Comparison of ENCODE assay signal across 9 mouse cellular contexts in the genomic region with DNA sequence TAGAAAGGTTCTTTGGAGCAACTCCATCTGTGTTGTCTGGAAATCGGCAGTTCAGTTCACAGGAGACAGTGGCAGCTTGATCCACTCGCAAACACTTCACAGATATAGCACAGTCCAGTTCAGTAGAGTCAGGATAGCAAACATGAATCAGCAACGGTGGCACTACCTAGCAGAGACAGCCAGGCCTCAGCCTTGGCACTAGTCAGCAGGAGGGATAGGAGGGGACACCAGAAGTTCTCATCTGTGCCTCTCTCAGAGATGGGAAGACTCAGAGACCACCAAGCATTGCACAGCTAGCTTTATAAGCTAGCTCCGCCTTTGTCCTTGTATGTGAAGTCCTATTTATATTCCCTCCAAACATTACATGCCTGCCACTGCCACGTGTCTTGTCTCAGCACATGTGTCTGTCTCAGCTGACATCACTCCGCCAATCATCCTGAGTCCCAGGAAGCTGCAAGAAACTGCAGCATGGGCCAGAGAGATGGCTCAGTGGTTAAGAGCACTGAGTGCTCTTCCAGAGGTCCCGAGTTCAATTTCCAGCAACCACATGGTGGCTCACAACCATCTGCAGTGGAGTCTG. TPM values are rescaled to one million over a fixed set of nuclear protein-coding genes. Genes with fewer than 3 reads are reported as not detected.
DNase-seq lines count a peak whose midpoint lies in the region; ATAC-seq lines count a peak whose summit lies in the region.
"Had no signal": no experiment of that assay in that cellular context is flagged by ENCODE, and none has a peak within 500 bp of the region (broad histone marks: within the 10 kb centered on the region; RNA-seq: fewer than 3 reads in every experiment).

No protein-coding gene starts in this region.

- peaks cover 10 to 34% of the 10 kb centered on the region in 2 experiments for H3K4me1 ChIP-seq in heart, embryonic 14.5 days (ENCODE audit: control insufficient read depth in 2 of 2, insufficient read depth in 2 of 2, low read length in 2 of 2)
- H3K4me1 ChIP-seq in embryonic facial prominence, embryonic 11.5 days (ENCODE audit: control insufficient read depth, insufficient read depth, low read length) = no peaks in the 10 kb centered on the region
- H3K4me1 ChIP-seq in midbrain, embryonic 16.5 days (ENCODE audit: control insufficient read depth, insufficient read depth, low read length) = peaks cover 18% of the 10 kb centered on the region

- H3K27me3 ChIP-seq in heart, embryonic 14.5 days (ENCODE audit: control insufficient read depth, insufficient read depth, low read length) = peaks cover 17% of the 10 kb centered on the region
- no peaks in the 10 kb centered on the region for H3K27me3 ChIP-seq in embryonic facial prominence, embryonic 11.5 days (ENCODE audit: control insufficient read depth, insufficient read depth, low read length)
- no peaks in the 10 kb centered on the region for H3K27me3 ChIP-seq in midbrain, embryonic 16.5 days (ENCODE audit: control insufficient read depth, insufficient read depth, low read depth, low read length)

- 66% methylated on average over 7 of the region's 7 CpGs for WGBS in heart, embryonic 14.5 days
- 74% methylated on average over 7 of the region's 7 CpGs for WGBS in embryonic facial prominence, embryonic 11.5 days
- 75% methylated on average over 7 of the region's 7 CpGs for WGBS in midbrain, embryonic 16.5 days

- peak overlapping the region; percentile 58 to 65; a peak in 3 of 4 replicates for H3K27ac ChIP-seq in heart, embryonic 14.5 days (replicated peaks in 1 of 2; ENCODE audit: control insufficient read depth in 1 of 2, insufficient read depth in 1 of 2, low read depth in 2 of 2, low read length in 2 of 2)
- H3K27ac ChIP-seq in embryonic facial prominence, embryonic 11.5 days (replicated peaks; ENCODE audit: low read depth, low read length) = no peak overlapping the region
- no peak overlapping the region for H3K27ac ChIP-seq in midbrain, embryonic 16.5 days (ENCODE audit: low read length)

- no peak for ATAC-seq in heart, embryonic 14.5 days (ENCODE audit: insufficient number of reproducible peaks, insufficient read depth, low FRiP score, low read depth)
- ATAC-seq in embryonic facial prominence, embryonic 11.5 days (replicated peaks; ENCODE audit: insufficient number of reproducible peaks, low FRiP score, low TSS enrichment, low read depth) = no peak
- ATAC-seq in midbrain, embryonic 16.5 days = no peak

- H3K9ac ChIP-seq in heart, embryonic 14.5 days (ENCODE audit: low read length) = peak overlapping the region; percentile 48
- H3K9ac ChIP-seq in embryonic facial prominence, embryonic 11.5 days (replicated peaks; ENCODE audit: low read length) = 0 out of 2 replicates have a peak overlapping the region, but pooled peaks have one; percentile 22
- H3K9ac ChIP-seq in midbrain, embryonic 16.5 days (ENCODE audit: low read depth, low read length) = no peak overlapping the region

- peak overlapping the region; percentile 51 for H3K4me2 ChIP-seq in heart, embryonic 14.5 days (ENCODE audit: low read length)
- H3K4me2 ChIP-seq in embryonic facial prominence, embryonic 11.5 days (ENCODE audit: low read depth, low read length) = peak overlapping the region; percentile 25
- H3K4me2 ChIP-seq in midbrain, embryonic 16.5 days (ENCODE audit: low read length) = peak overlapping the region; percentile 29

- no peaks in the 10 kb centered on the region for H3K36me3 ChIP-seq in heart, embryonic 14.5 days (ENCODE audit: control insufficient read depth, insufficient read depth, low read length)
- no peaks in the 10 kb centered on the region for H3K36me3 ChIP-seq in embryonic facial prominence, embryonic 11.5 days (replicated peaks; ENCODE audit: control insufficient read depth, insufficient read depth, low read depth, low read length)
- no peaks in the 10 kb centered on the region for H3K36me3 ChIP-seq in midbrain, embryonic 16.5 days (ENCODE audit: control insufficient read depth, insufficient read depth, low read length)

- H3K9me3 ChIP-seq in heart, embryonic 14.5 days (ENCODE audit: control insufficient read depth, low read length) = no peaks in the 10 kb centered on the region
- H3K9me3 ChIP-seq in embryonic facial prominence, embryonic 11.5 days (replicated peaks; ENCODE audit: control insufficient read depth, low read length) = no peaks in the 10 kb centered on the region
- H3K9me3 ChIP-seq in midbrain, embryonic 16.5 days (replicated peaks; ENCODE audit: control insufficient read depth, low read length, poor library complexity, severe bottlenecking) = no peaks in the 10 kb centered on the region

- no peak for DNase-seq in heart, adult 9 months (ENCODE audit: low spot score in 2 of 2)
- no peak for DNase-seq in embryonic facial prominence, embryonic 11.5 days (ENCODE audit: low spot score)
- DNase-seq in induced T-regulatory cell, adult 2 months (ENCODE audit: low read depth) = peak; percentile 58
- DNase-seq in MN1 (ENCODE audit: low spot score) = no peak
- no peak for DNase-seq in cerebellum, postnatal 10 days
- DNase-seq in c-Kit-positive CD71-positive TER-119-positive erythroid progenitor cells, embryonic 14.5 days (ENCODE audit: low spot score) = no peak
- DNase-seq: cerebellum, postnatal 36 days had no signal

- H3K4me3 ChIP-seq in heart, embryonic 14.5 days (ENCODE audit: control insufficient read depth in 1 of 2, insufficient read depth in 1 of 2, low read depth in 1 of 2, low read length in 2 of 2) = peak overlapping the region; percentile 24 to 32
- H3K4me3 ChIP-seq in embryonic facial prominence, embryonic 11.5 days (ENCODE audit: low read depth, low read length) = peak overlapping the region; percentile 14; the same call in 1 of the 2 replicates
- no peak overlapping the region for H3K4me3 ChIP-seq in midbrain, embryonic 16.5 days (ENCODE audit: low read depth, low read length)

RNA-seq across cellular contexts. Expression of gene Pink1, which starts 1.9 kb away (rescaled TPM):
- polyA plus RNA-seq in heart, embryonic 14.5 days (2014; fragmentation: Nextera tagmentation; extraction: Ambion mirVana) = 43.2 and 50.9 TPM in 2 replicates
- polyA plus RNA-seq in embryonic facial prominence, embryonic 11.5 days (2014; fragmentation: Nextera tagmentation; extraction: Ambion mirVana) = 17.7 and 18.8 TPM in 2 replicates
- 95.4 and 103 TPM in 2 replicates for polyA plus RNA-seq in midbrain, embryonic 16.5 days (2015; fragmentation: Nextera tagmentation; extraction: Ambion mirVana)

RNA-seq across cellular contexts. Expression of gene Ddost, which starts 23.5 kb away (rescaled TPM):
- polyA plus RNA-seq in heart, embryonic 14.5 days (2014; fragmentation: Nextera tagmentation; extraction: Ambion mirVana) = 267 and 277 TPM in 2 replicates
- polyA plus RNA-seq in embryonic facial prominence, embryonic 11.5 days (2014; fragmentation: Nextera tagmentation; extraction: Ambion mirVana) = 249 and 259 TPM in 2 replicates
- 201 and 208 TPM in 2 replicates for polyA plus RNA-seq in midbrain, embryonic 16.5 days (2015; fragmentation: Nextera tagmentation; extraction: Ambion mirVana)

RNA-seq across cellular contexts. Expression of gene Cda, which starts 39.8 kb away (rescaled TPM):
- polyA plus RNA-seq in heart, embryonic 14.5 days (2014; fragmentation: Nextera tagmentation; extraction: Ambion mirVana) = 11.5 and 14.1 TPM in 2 replicates
- polyA plus RNA-seq in embryonic facial prominence, embryonic 11.5 days (2014; fragmentation: Nextera tagmentation; extraction: Ambion mirVana) = 3.5 and 5.7 TPM in 2 replicates
- 4.4 and 4.8 TPM in 2 replicates for polyA plus RNA-seq in midbrain, embryonic 16.5 days (2015; fragmentation: Nextera tagmentation; extraction: Ambion mirVana)

Comparison
In these comparisons a context has a peak if more than half of its experiments do, and no peak if none do; other contexts are left out.
1. H3K27ac ChIP-seq: peak in heart, embryonic 14.5 days (2 of 2); none in embryonic facial prominence, embryonic 11.5 days (single experiment) and midbrain, embryonic 16.5 days (single experiment).
2. Peak in every context shown above with its lines, with median percentiles within 50 percentile points of each other: H3K4me2 ChIP-seq.